Mouse (Mus musculus) thymus, adult 18-20 months (tissue): ENCODE measurements around the gene Zc3h12b.
"Not testable (repeated sequence)": the region's sequence is repeated elsewhere in the genome, so short reads cannot be mapped to it uniquely, and the experiment has no call there.

Source experiments
- DNase-seq, 2 experiments: peaks; one replicate each; pipeline ENCODE4 v3.0.0; 2022; ENCODE audit warnings: mixed read lengths in 2 of 2

Gene Zc3h12b

DNA sequence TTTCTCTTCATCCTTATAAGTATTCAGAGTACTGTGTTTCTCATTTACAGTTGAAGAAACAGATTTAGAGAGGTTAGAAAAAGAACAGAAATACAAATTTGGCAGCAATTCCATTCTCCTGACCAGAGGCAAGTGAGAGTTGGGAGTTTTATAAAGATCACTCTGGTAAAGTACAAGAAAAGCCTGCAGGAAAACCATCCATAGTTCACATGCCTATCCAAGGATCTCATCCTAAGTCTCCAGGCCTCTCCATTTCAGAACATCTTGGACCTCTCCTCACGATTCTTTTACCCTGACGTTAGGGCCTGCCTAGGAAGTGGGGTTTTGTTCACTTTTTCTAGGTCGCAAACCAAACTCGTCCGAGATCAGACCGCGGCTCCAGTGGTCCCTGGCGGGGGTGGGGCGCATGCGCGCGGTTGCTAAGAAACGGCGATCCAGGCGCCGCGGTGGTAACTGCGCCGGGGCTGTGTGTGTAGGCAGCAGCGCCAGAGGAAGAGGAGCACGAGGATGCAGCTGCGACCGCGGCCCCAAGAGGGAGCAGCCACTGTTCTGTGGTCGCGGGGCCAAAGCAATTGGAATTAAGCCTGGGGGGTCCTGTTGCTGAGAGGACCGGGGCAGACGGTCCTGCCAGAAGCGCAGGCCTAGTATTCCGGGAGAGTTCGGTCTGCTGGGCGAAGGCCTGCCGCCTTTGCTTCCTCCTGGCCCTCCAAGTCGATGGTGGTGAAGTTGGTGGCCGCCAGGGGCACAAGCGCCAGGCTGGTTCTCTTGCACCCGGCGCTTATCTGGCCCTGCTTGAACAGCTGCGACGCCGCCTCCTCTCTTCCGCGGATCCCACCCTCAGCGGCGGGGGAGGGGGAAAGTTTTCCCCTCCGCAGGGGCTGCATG is at the start of gene Zc3h12b:
Gene Zc3h12b, plus strand, starts transcription at position 452 of the 885 bp plus-strand sequence.
- DNase-seq: peak; percentile 64 to 68

DNA sequence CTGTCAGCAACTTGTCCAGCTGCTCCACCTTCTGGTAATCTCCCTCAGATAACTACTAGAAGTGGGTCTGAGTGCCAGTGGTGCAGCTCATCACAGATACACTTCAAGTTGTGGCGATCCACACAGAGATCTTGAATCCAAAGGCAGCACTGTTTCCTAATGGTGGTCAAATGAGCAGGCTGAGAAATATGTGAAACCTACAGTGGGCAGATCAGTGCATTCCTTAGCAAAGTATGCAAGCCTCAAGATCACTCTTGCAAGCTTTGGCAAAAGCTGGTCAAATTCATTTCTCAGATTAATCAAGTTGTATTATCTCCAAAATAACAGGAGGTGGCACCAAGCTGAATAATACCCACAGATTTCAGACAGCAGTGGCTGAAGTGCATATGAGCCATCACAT is 29.3 kb upstream of the Zc3h12b start:
- DNase-seq: no peak

DNA sequence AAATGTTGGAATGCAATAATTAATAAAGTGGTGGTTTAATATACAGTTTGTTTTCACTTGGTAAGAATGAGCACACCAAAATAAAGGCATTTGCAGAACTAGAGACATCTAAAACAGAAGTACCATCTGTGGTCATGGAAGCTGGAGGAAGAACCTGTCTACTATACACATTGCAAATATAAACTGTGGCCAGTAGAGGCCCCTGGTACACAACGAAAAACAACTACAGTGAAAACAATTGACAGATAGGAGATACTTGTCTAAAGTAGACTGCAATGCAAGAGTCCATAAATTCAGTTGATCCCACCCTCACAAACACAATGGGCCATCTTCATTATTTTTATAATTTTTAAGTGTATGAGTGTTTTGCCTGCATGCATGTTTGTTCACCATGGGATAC is 24.4 kb upstream of the Zc3h12b start:
- no peak for DNase-seq

DNA sequence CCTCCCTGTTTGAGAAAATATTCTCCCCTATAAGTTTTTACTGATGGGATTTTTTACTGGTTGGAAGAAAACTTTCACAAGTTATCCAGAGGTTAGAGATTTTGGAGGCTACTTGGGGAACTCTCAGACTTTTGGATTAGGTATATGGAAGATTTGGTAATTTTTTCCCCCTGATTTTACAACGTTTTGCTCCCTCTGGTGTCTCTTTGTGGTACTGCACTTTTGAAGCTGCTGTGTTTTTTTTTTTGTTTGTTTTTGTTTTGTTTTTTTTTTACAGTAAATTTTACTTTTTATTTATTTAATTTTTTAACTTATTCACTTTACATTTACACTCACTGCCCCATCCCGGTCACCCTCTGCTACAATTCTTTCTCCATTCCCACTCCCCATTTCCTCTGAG is 26.8 kb downstream of the Zc3h12b start:
- DNase-seq: no peak

DNA sequence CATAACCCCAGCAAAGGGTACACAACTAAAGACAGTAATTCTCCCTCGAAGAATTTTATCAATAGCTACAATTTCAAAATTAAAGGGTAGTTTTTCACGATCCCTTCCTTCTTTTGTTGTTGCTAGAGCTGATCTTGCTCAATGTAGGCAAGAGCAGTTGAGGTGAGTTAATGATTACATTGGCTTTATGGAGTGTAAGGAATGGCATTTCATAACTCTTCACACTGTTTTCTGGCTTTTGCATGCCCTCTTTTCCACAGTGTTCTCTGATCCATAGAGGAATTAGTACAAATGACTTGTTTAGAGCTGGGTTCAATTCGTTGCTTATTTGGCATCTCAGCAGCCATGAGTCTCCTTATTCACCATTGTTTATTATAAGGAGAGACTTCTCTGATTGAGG is 84.4 kb downstream of the Zc3h12b start:
- no peak for DNase-seq

DNA sequence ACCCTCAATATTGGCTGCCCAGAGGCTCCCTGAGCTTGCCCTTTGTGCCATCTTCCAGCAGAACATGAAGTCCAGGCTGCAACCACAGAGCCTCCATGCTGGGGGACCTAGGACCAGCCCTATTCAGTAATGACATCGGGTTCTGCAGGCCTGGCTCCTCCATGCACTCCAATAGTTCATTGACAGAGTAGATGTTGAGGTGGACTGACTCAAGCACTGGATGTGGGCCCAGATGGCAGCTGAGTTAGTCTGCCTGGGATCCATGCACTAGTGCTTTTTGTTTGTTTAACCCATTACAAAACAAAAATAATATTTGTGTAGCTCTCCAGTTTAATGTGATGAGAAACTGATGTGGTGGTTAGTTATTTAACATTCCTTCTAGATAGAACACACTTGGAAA is 90.3 kb downstream of the Zc3h12b start:
- DNase-seq: no peak

DNA sequence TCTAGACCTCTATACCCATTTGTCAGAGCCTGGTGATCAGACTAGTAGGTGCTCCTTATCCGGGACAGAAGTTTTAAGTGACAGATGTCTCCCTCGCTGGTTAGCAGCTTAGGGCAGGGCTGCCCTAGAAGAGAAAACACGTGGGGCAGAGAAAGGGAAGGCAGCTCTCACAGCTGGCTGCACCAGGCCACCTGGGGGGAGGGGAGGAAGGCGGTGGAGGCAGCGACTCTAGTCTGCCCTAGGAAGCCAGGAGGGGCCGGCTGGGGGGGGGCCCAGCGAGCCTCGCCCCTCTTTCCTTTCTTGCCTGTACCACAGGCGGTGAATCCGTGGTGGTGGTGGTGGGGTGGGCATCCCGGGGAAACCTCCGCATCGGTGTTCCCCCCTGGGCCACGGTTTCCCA is 141.3 kb downstream of the Zc3h12b start:
- peak in 1 of 2 experiments; percentile 2 for DNase-seq

DNA sequence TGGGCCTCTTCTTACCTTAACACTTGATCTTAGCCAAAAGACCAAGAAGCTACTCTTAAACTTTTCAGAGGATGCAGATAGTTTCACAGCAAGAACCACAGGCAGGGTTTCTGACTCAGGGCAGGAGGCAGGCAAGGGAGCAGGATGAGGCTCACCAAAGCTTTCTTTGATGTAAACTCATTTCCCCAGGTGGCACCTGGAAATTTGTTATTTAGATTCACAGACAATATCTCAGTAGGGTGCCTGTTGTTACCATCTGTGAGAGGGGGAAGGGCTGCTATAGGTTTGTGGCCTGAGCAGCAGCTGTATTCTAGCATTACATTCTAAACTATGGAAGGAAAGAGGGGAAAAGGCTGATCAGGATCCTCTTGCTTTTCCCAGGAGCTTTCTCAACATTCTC is 169.6 kb downstream of the Zc3h12b start:
- peak; percentile 17 to 25 for DNase-seq

DNA sequence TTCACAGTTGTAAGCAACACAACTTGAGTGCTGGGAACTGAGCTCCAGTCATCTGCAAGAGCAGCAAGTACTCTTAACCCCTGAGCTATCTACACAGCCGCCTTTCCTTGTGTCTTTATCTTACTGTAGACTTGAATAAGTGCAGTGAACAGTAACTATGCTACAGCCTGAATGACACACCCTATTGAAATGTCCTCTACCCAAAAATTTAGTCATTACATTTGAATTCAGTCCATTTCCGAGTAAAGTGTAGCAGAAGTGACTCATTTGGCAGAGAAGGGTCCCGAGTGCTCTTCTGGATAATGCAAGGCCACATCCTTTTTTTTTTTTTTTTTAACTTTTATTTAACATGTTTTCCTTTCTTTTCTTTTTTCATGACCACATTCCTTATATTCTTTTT is 191.2 kb downstream of the Zc3h12b start:
- no peak for DNase-seq

DNA sequence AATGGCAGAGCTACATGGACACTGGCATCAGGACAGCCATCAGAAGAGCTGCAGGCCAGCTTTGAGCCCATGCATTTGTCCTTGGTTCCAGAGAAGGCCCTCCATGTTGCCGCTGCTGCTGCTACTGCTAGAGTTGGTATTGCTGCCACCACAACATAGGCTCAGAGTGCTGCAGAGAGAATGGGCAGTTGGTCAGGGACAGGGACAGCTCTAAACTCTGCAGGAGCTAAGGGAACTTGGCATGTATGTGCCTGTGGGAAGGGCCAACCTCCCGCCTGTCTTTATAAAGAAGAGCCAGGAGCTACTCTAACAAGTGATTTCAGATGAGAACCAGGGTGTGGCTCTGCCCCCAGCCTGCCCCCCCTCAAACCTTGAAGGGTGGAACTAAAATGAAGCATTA is 224.0 kb downstream of the Zc3h12b start:
- no peak for DNase-seq

DNA sequence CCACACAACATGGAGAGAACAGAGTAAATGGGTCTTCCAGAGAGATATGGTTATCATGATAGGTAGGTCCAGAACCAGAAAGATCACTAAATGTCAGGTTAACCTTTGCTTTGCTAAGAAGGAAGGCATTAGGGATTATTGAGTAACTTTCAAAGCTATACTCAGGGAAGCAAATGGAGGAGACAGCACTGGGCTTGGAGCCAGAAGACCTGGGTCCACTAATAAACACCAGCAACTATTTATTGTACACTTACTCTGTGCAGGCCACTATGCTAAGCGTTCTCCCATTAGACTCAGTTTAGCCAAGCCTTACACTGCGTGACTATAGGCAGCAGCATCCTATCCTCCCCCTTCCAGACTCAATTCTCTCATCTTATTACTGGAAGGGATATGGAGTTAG is 234.0 kb downstream of the Zc3h12b start:
- DNase-seq: no peak

DNA sequence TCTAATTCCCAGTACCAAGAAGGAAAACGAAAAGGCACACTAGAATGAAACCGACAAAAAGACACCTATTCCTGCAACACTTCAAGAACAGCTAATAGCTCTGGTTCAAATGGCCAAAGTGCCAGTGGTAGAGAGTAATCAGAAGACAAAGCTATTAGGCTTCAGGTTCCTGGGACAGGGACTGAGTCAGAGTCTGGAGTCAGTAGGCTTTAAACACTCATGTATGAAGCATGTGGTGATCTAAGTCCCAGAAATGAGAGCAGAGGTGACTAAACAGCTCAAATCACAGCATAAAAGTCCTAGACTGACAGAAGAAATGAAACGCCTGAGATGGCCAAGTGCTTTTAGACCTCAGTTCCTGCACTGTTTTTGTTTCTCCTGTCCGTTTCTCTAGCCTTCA is 236.7 kb downstream of the Zc3h12b start:
- no peak for DNase-seq

DNA sequence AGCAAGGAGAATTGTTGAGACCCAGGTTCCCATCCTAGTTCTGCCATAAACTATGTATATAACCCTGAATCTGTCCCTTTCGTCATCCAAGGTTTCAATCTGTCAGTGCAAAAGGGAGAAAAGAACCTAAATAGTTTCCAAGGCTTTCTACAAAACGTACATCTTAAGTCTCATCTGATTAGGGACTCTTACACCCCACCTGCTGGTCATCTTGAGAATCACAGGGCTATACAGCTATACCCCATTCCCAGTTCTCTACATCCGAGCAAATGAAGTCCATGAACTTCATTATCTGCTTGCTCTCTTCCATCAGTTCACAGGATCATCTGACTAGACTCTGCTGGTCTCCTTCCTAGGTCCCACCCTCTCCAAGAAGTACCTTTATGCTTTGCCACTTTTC is 239.3 kb downstream of the Zc3h12b start:
- DNase-seq: no peak

DNA sequence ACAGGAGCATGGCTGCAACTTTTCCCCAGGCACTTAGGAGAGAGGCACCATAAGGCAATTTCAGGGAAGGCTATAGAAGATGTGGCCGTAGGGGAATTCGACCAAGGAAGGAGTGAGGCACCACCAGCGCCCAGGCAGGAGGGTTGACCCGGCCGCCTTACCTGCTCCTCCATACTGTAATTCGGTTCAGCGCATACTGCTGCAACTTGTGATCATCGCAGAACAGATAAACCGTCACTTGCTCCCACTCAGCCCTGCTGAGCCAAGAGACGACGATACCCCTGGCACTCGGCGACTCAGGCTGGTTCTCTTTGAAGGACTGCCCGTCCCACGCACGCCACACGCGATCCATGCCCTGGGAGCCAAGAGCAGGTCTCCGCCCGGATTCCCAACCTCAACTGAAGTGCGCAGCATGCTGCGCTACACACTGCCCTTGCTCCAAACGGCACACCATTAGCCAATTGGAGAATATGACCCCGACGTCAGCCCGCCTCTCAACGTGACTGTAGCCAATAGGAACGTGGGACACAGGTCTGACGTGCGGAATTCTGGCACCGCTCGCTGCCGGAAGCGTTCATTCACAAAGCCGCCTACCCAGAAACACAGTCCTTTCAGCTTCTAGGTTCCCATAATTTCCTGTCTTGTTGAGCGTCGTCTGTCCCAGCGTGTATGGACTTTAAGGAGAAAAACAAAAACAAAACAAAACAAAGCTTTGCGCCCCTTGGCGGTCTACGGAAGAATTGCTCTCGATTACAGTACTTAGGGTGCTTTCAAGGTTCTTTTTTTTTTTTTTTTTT is 245.2 kb downstream of the Zc3h12b start, which contains the start of gene Las1l:
Gene Las1l, minus strand, starts transcription at position 466 of the 797 bp plus-strand sequence.
- DNase-seq: peak; percentile 79 to 87

DNA sequence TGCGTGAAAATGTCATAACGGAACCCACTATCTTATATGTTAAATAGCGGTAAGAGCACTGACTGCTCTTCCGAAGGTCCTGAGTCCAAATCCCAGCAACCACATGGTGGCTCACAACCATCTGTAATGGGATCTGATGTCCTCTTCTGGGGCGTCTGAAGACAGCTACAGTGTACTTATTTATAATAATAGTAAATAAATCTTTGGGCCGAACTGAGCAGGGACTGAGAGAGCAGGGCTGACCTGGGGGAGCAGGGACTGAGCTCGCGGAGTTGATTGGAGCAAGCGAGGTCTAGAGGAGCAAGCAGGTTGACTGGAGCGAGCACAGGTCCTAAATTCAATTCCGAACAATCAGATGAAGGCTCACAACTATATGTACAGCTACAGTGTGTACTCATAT is 246.0 kb downstream of the Zc3h12b start:
- DNase-seq: not testable (repeated sequence)

DNA sequence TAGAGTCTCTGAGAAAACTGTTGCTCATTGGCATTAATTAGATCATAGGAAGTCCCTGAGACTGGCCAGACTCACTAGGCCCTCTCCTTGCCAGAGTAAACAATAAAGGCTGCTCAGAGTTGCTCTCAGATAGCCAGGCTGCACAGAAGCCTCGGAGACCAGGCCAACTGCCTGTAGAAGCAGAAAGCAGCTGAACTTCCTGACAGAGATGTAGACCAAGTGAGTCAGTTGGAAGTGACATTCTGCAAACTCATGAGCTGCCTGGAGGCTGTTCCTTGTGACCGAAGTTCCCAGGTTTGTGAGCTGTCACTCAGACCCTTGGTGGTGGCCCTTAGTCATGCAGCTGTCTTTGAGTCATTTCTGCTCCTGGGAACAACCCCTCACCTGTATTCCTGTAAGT is 251.9 kb downstream of the Zc3h12b start:
- DNase-seq: no peak

DNA sequence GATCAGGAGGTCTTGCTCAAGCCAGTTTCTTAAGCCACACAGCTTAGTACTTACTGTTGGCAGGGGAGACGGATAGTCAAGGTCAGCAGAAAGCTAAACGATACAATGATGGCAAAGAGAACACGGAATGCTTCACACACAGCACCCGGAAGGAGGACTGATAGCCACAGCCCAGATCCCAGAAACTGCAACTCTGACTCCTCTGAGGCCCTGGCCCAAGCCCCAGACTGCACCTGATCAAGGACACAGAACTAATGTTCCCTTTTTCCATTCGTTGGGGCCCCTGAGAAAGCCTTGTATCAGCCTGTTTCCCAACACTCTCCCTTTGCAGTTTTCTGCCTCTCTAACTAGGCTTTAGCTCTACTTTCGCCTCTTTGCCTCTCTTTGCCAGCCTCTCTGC is 253.6 kb downstream of the Zc3h12b start:
- DNase-seq: no peak

DNA sequence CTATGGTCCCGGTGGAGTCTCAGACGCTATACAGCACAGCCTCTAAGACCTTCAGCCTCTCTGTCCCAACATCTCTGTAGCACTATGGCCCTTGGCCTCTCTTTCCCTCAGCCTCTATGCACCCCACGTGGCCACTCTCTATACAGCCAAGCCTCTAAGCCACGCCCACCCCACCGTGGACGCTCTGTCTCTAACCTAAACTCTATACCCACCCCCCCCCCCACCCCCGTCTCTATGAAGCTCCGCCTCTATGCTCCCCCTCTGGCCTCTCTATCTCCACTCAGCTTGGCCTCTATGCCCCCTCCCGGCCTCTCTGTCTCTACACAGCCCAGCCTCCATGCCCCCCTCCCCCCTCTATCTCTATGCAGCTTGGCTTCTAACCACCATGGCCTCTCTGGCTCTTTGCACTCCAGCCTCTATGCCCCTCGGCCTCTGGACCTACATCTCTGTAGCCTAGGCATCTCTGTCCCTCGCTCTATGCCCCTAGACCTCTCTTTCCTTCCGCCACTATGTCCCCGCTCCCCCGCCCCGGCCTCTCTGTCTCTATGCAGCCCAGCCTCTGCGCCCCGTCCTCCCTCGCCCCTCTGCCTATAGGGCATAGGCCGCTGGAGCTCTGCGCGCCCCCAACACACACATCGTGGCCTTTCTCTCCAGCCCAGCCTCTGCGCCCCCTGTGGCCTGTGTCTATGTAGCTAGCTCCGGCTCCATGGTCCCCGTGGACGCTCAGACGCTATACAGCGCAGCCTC is 256.5 kb downstream of the Zc3h12b start:
- DNase-seq: peak; percentile 23 to 41

DNA sequence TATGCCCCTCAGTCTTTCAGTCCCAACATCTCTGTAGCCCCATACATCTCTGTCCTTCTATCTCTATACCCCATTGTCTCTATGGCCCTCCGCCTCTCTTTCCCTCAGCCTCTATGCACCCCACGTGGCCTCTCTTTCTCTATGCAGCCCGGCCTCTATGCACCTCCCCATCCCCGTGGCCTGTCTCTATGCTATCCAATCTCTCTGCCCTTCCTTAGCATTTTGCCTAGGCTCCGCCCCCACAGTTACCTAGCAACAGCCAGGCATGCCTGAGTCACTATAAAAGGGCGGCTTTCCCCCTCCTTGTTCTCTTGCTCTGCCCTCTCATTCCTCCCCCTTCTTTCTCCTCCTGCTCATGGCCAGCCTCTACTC is 257.1 kb downstream of the Zc3h12b start:
- DNase-seq: peak; percentile 70 to 80

DNA sequence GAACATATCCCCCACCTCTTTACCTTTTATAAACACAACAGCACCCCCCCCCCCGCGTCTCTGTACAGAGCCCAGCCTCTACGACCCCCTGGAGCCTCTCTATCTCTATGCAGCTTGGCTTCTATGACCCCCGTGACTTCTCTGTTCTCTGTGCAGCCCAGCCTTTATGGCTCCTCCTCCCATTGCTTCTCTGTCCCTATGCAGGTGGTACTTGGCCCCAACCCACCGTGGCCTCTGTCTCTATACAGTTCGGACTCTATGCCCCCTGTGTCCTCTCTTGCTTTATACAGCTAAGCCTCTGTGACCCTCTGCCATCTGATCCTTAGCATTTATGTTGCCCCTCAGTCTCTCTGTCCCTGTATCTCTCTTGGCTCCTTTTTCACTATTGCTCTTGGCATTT is 257.6 kb downstream of the Zc3h12b start:
- no peak for DNase-seq

DNA sequence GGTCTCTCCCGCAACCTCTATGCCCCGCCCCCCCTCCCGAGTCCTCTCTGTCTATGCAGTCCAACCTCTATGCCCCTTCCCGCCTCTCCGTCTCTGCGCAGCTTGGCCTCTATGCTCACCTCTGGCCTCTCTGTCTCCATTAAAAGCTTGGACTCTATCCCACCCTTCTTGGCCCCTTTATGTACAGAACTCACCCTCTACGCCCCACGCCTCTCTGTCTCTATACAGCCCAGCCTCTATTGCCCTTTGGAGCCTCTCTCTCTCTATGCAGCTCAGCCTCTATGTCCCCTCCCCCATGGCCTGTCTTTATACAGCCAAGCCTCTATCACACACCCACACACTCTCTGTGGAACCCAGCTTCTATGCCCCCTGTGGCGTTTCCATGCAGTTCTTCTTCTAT is 258.5 kb downstream of the Zc3h12b start:
- DNase-seq: no peak
